Mouse (Mus musculus): ENCODE data around the gene Agr3.

DNA sequence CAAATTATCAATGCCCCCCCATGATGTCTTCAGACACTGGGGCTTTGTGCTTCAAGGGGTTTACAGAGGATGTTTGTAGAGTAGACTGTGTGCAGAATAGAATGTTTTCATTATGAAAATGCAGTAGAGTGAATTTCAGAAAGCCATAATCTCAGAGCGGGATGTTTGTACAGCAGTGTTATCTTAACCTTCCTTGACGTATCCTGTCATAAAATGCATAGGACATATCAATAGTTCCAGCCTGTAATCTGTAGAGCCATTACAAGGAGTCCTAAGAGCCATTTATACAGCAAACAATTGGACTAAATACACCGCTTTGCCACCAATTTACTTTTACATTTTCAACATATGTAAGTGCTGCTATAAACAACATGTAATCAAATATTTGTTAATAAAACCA, 68.2 kb downstream of the Agr3 start:
- no peak for TF ChIP-seq EP300 (IDR thresholded peaks at IDR 0.05; ENCODE audit: low read depth)
- TF ChIP-seq CTCF (IDR thresholded peaks at IDR 0.05; ENCODE audit: low read depth) = no peak

Data from liver, postnatal 0 days (tissue).